24 mouse cellular contexts compared by ENCODE assay signal in genomic region chr3:40693960-40694359, GRCm38 (mm10). TPM values are rescaled to one million over a fixed set of nuclear protein-coding genes. Genes with fewer than 3 reads are reported as not detected.
DNase-seq lines count a peak whose midpoint lies in the region; ATAC-seq and TF ChIP-seq lines count a peak whose summit lies in the region.
"Had no signal": no experiment of that assay in that cellular context is flagged by ENCODE, and none has a peak within 500 bp of the region (broad histone marks: within the 10 kb centered on the region; RNA-seq: fewer than 3 reads in every experiment).

No protein-coding gene starts in this region.

- H3K36me3 ChIP-seq in embryonic facial prominence, embryonic 14.5 days (ENCODE audit: control insufficient read depth, insufficient read depth, low read length): peaks cover 23% of the 10 kb centered on the region; the same call in 1 of the 2 replicates
- H3K36me3 ChIP-seq in embryonic facial prominence, embryonic 10.5 days (replicated peaks): peaks cover 20% of the 10 kb centered on the region
- peaks cover 5% of the 10 kb centered on the region for H3K36me3 ChIP-seq in heart, embryonic 13.5 days
- no peaks in the 10 kb centered on the region for H3K36me3 ChIP-seq in heart, postnatal 0 days (replicated peaks; ENCODE audit: control insufficient read depth, insufficient read depth, low read length)

- WGBS in embryonic facial prominence, embryonic 14.5 days: 79% methylated on average over 7 of the region's 7 CpGs
- 92% methylated on average over 7 of the region's 7 CpGs for WGBS in embryonic facial prominence, embryonic 10.5 days
- WGBS in heart, embryonic 13.5 days: 42% methylated on average over 7 of the region's 7 CpGs
- 43% methylated on average over 7 of the region's 7 CpGs for WGBS in heart, postnatal 0 days

- no peaks in the 10 kb centered on the region for H3K27me3 ChIP-seq in embryonic facial prominence, embryonic 14.5 days (replicated peaks; ENCODE audit: control insufficient read depth, insufficient read depth, low read length)
- no peaks in the 10 kb centered on the region for H3K27me3 ChIP-seq in embryonic facial prominence, embryonic 10.5 days (replicated peaks; ENCODE audit: low read depth, poor library complexity, severe bottlenecking)
- H3K27me3 ChIP-seq in heart, embryonic 13.5 days (replicated peaks): no peaks in the 10 kb centered on the region
- no peaks in the 10 kb centered on the region for H3K27me3 ChIP-seq in heart, postnatal 0 days (ENCODE audit: control insufficient read depth, insufficient read depth, low read length)
- H3K27me3 ChIP-seq: embryonic facial prominence, embryonic 15.5 days; hindbrain, embryonic 15.5 days; kidney, embryonic 15.5 days; Patski had no signal

- H3K4me1 ChIP-seq in embryonic facial prominence, embryonic 14.5 days (ENCODE audit: control insufficient read depth, insufficient read depth, low read length): no peaks in the 10 kb centered on the region
- no peaks in the 10 kb centered on the region for H3K4me1 ChIP-seq in embryonic facial prominence, embryonic 10.5 days
- H3K4me1 ChIP-seq in heart, embryonic 13.5 days: peaks cover 22% of the 10 kb centered on the region
- H3K4me1 ChIP-seq in heart, postnatal 0 days (ENCODE audit: control insufficient read depth, insufficient read depth): no peaks in the 10 kb centered on the region
- H3K4me1 ChIP-seq: embryonic facial prominence, embryonic 15.5 days; forebrain, embryonic 10.5 days; hindbrain, embryonic 15.5 days; kidney, embryonic 15.5 days had no signal

- H3K9ac ChIP-seq in embryonic facial prominence, embryonic 14.5 days (ENCODE audit: low read depth, low read length): no peak overlapping the region
- H3K9ac ChIP-seq in heart, embryonic 13.5 days: 0 out of 2 replicates have a peak overlapping the region, but pooled peaks have one; percentile 10
- no peak overlapping the region for H3K9ac ChIP-seq in heart, postnatal 0 days (replicated peaks; ENCODE audit: low read depth, low read length)
- H3K9ac ChIP-seq: embryonic facial prominence, embryonic 15.5 days; hindbrain, embryonic 15.5 days; kidney, embryonic 15.5 days had no signal

- peak; percentile 75; the same call in 1 of the 2 replicates for ATAC-seq in embryonic facial prominence, embryonic 14.5 days (ENCODE audit: low read depth)
- ATAC-seq in heart, embryonic 13.5 days (ENCODE audit: extremely low read depth, insufficient number of reproducible peaks, low FRiP score, low TSS enrichment): no peak
- no peak for ATAC-seq in heart, postnatal 0 days (ENCODE audit: insufficient read depth, low read depth)
- ATAC-seq: activated CD4-positive, CD25-positive, alpha-beta regulatory T cell, adult 4 months; CD4-positive, CD25-positive, alpha-beta regulatory T cell, adult 4 months; forebrain, embryonic 14.5 days had no signal

- no peak overlapping the region for H3K4me3 ChIP-seq in embryonic facial prominence, embryonic 14.5 days (ENCODE audit: low read depth, low read length)
- H3K4me3 ChIP-seq in embryonic facial prominence, embryonic 10.5 days: no peak overlapping the region
- 0 out of 2 replicates have a peak overlapping the region, but pooled peaks have one; percentile 18 for H3K4me3 ChIP-seq in heart, embryonic 13.5 days
- H3K4me3 ChIP-seq in heart, postnatal 0 days (ENCODE audit: low read depth, low read length): no peak overlapping the region
- H3K4me3 ChIP-seq: embryonic facial prominence, embryonic 15.5 days; erythroblast, embryonic 14.5 days; forebrain, embryonic 10.5 days; hindbrain, embryonic 15.5 days; kidney, embryonic 15.5 days had no signal

- H3K9me3 ChIP-seq in embryonic facial prominence, embryonic 14.5 days (ENCODE audit: control insufficient read depth, low read length): no peaks in the 10 kb centered on the region
- H3K9me3 ChIP-seq in embryonic facial prominence, embryonic 10.5 days: no peaks in the 10 kb centered on the region
- H3K9me3 ChIP-seq in heart, embryonic 13.5 days: no peaks in the 10 kb centered on the region
- no peaks in the 10 kb centered on the region for H3K9me3 ChIP-seq in heart, postnatal 0 days (replicated peaks; ENCODE audit: control insufficient read depth, low read length)
- H3K9me3 ChIP-seq: embryonic facial prominence, embryonic 15.5 days; forebrain, embryonic 10.5 days; G1E; hindbrain, embryonic 15.5 days; kidney, embryonic 15.5 days had no signal

- no peak for TF ChIP-seq CTCF in heart, postnatal 0 days (IDR thresholded peaks at IDR 0.05; ENCODE audit: low read depth)

- no peak overlapping the region for H3K27ac ChIP-seq in embryonic facial prominence, embryonic 14.5 days (replicated peaks; ENCODE audit: low read depth, low read length)
- H3K27ac ChIP-seq in embryonic facial prominence, embryonic 10.5 days (replicated peaks): no peak overlapping the region
- H3K27ac ChIP-seq in heart, embryonic 13.5 days (replicated peaks): peak overlapping the region; percentile 52; the same call in 1 of the 2 replicates
- H3K27ac ChIP-seq in heart, postnatal 0 days (ENCODE audit: low read depth): no peak overlapping the region
- H3K27ac ChIP-seq: embryonic facial prominence, embryonic 15.5 days; forebrain, embryonic 10.5 days; hindbrain, embryonic 15.5 days; kidney, embryonic 15.5 days had no signal

- no peak overlapping the region for H3K4me2 ChIP-seq in embryonic facial prominence, embryonic 14.5 days (ENCODE audit: low read depth, low read length)
- H3K4me2 ChIP-seq in heart, embryonic 13.5 days: peak overlapping the region; percentile 51
- peak overlapping the region; percentile 3; the same call in 1 of the 2 replicates for H3K4me2 ChIP-seq in heart, postnatal 0 days (ENCODE audit: low read depth, low read length)
- H3K4me2 ChIP-seq: embryonic facial prominence, embryonic 15.5 days; hindbrain, embryonic 15.5 days; kidney, embryonic 15.5 days had no signal

- peak; percentile 14 for DNase-seq in embryonic facial prominence, embryonic 14.5 days (ENCODE audit: low spot score)
- no peak for DNase-seq in embryonic facial prominence, embryonic 10.5 days (ENCODE audit: low spot score)
- no peak for DNase-seq in heart, postnatal 4 days
- no peak for DNase-seq in heart, postnatal 0 days (ENCODE audit: low spot score)
- no peak for DNase-seq in heart, adult 8-10 months (ENCODE audit: low spot score)
- no peak for DNase-seq in right cerebral cortex, postnatal 25 days
- DNase-seq: B cell, adult 2 months; cerebellum, adult 18-20 months; cerebellum, adult 9-11 months; cerebellum, postnatal 36 days had no signal

- no peak for TF ChIP-seq EP300 in heart, postnatal 0 days (IDR thresholded peaks at IDR 0.05; ENCODE audit: low read depth)

RNA-seq across cellular contexts. Expression of gene Slc25a31, which starts 14.7 kb away (rescaled TPM):
- 0.64 and 0.65 TPM in 2 replicates for polyA plus RNA-seq in embryonic facial prominence, embryonic 14.5 days (2014; fragmentation: Nextera tagmentation; extraction: Ambion mirVana)
- polyA plus RNA-seq in embryonic facial prominence, embryonic 10.5 days (2016; fragmentation: Nextera tagmentation; extraction: Ambion mirVana): 0.11 TPM in 1 of 2 replicates, not detected in the other
- 0.66 and 1.1 TPM in 2 replicates for polyA plus RNA-seq in heart, embryonic 13.5 days (2015; fragmentation: Nextera tagmentation; extraction: Ambion mirVana)
- 1 to 10 TPM in 1 of 2 experiments, under 1 TPM in 1; 0.90 to 1.0 TPM for total RNA-seq in heart, postnatal 4 days (2021)
- 0.93 TPM in 1 of 2 replicates, not detected in the other for total RNA-seq in heart, postnatal 0 days (2014; rRNA removed; ENCODE audit: low replicate concordance)
- 0.73 and 0.86 TPM in 2 replicates for polyA plus RNA-seq in heart, postnatal 0 days (2015; fragmentation: Nextera tagmentation; extraction: Ambion mirVana)
- under 1 TPM; 0.17 to 0.38 (median 0.28) TPM for total RNA-seq in heart, adult 8-10 months (2022)
- total RNA-seq: adrenal gland, adult 18-20 months; adrenal gland, postnatal 14 days; gastrocnemius, postnatal 14 days had no signal
- polyA plus RNA-seq: activated CD4-positive, CD25-positive, alpha-beta regulatory T cell, adult 4 months; CD4-positive, CD25-positive, alpha-beta regulatory T cell, adult 4 months; erythroblast, embryonic 14.5 days; G1E; Patski had no signal

RNA-seq across cellular contexts. Expression of gene Hspa4l, which starts 50.3 kb away (rescaled TPM):
- polyA plus RNA-seq in embryonic facial prominence, embryonic 14.5 days (2014; fragmentation: Nextera tagmentation; extraction: Ambion mirVana): 16.4 and 23.9 TPM in 2 replicates
- polyA plus RNA-seq in embryonic facial prominence, embryonic 10.5 days (2016; fragmentation: Nextera tagmentation; extraction: Ambion mirVana): 20.9 and 27.8 TPM in 2 replicates
- polyA plus RNA-seq in heart, embryonic 13.5 days (2015; fragmentation: Nextera tagmentation; extraction: Ambion mirVana): 25.8 and 28.0 TPM in 2 replicates
- total RNA-seq in heart, postnatal 4 days (2021): 10 to 100 TPM; 40.5 to 44.6 TPM
- 42.1 and 46.8 TPM in 2 replicates for total RNA-seq in heart, postnatal 0 days (2014; rRNA removed; ENCODE audit: low replicate concordance)
- 27.0 and 27.8 TPM in 2 replicates for polyA plus RNA-seq in heart, postnatal 0 days (2015; fragmentation: Nextera tagmentation; extraction: Ambion mirVana)
- 10 to 100 TPM; 50.2 to 54.8 (median 52.3) TPM for total RNA-seq in heart, adult 8-10 months (2022)
